Mouse (Mus musculus) v-Abl transformed pro-B cells (cell line): ENCODE data around the gene 1700028K03Rik.

Experiments
- in situ Hi-C, 2 experiments: fragments of 400-800 bp; cut with MboI; formaldehyde crosslinking; loops; one replicate each; pipeline ENCODE4 v1.15.1; 2025; ENCODE audit not compliant: unreplicated experiment in 2 of 2

Gene 1700028K03Rik

DNA sequence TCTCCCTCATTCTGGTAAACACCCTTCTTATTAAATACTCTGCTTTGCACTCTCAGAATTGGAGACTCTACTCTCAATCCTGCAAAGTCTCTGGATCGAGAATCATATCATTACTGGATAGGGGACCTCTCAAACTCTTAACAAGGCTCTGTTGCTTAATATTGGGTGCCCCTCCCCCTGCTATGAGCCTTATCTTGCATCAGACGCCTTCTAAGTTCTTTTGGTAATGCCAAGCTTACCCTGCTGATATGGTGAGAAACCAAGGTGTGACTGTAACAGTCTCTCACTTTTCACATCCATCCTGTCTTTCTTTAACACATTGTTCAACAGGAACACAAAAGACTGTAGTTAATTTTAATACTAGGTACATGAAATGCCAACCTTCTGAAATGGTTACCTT lies 919 bp upstream of the 1700028K03Rik start:
- in situ Hi-C loops = no loop called here

DNA sequence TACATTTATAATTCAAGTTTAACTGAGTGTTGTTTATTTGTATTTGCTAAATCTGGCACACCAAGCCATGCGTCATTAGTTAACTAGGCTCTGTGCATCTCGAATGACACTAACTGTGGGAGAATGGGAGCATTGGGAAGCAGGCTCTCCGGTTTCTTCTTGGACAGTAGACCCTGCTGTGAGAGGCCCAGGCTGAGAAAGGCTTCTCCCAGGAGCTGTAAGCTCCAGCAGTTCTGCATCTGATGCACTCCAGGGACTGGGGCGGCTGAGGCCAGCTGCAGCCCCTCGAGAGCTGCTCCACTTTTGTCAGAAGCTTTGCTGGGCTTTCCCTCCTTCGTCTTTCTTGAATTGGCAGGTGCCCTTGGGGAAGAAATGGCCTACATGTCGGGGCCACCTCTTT lies 7.2 kb downstream of the 1700028K03Rik start:
- in situ Hi-C loops = no loop called here

DNA sequence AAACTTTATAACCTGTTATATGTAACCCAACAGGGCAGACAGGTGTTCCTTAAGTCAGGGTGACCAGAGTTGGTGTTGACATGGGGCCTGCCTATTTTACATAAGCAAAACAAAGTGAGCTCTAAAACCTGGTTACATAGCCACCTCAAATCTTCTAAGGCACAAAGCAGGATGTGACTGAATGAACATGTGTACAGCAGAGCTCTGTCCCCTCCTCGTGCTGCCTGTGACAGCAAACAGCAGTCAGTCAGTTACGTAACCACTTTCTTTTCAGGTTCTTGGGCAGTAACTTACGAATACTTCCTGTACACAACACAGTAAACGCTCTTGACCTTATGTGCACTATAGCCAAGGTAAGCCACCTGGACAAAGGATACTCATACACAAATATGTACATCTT lies 11.4 kb downstream of the 1700028K03Rik start:
- in situ Hi-C loops = no loop called here

DNA sequence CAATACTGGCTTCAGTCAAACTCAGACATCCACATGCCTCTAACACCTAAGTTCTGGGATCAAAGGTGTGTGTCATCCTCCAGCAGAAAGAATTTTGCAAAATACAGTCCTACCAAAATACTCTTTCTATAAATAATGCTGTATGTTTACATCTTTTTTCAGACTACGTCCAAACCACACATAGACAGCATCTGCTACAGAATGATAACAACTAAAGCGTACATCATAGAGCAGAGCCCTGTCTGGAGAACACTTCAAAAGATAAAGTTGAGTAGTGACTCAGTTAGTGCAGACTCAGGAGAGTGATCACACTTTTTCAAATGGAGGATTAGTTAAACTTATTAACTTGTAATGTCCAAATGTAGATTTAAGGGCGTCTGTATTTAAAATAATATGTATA lies 13.4 kb downstream of the 1700028K03Rik start:
- in situ Hi-C loops = no loop called here

DNA sequence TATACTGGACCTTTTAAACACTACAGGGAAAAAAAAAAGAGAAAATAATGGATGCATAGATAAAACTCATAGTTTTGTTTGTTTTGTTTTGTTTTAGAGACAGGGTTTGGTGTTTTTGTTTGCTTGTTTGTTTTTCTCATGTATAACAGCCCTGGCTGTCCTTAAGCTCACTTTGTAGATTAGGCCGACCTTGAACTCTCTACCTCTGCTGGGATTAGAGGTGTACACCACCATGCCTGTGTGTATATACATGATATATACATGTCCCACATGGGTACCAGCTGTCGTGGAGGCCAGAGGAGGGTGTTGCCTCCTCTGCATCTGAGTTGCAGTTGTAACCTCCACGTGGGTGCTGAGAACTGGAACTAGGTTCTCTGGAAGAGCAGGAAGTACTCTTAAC lies 13.9 kb downstream of the 1700028K03Rik start:
- in situ Hi-C loops = no loop called here

DNA sequence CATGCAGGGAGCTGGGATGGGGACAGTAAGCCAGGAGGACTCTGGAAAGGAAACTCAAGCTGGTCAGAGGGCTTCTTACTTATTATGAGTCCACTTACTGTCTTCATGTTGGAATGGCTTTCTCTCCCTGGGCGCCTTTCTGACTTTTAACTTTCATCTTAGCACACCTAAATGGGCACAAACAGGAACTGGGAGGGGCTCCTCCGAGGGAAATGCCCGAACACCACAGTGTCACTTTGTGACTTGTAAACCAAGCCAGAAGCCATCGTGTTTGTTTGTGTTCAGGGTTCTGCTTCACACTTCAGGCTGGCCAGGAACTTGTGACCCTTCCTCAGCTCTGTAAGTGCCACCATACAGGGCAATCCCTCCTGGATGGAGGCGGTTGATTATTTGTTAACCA lies 19.8 kb downstream of the 1700028K03Rik start:
- in situ Hi-C loops = no loop called here

DNA sequence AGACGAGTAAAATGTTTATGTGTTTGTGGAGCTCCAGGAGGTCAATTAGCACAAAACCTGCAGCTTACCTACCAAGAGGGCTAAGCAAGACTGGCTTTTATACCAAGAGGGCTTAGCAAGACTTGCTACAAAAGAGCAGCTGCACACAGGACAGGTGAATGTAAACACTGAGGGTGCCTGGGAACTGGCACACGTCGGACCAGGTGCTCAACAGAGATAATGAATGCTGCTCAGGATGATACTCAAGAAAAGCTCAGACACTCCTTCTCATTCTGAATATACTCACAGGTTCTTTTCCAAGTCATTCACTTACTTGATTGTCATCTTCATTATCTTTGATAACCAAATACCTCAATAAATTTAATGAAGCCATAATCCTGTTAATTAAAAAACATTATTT lies 22.5 kb downstream of the 1700028K03Rik start:
- in situ Hi-C loops = no loop called here

DNA sequence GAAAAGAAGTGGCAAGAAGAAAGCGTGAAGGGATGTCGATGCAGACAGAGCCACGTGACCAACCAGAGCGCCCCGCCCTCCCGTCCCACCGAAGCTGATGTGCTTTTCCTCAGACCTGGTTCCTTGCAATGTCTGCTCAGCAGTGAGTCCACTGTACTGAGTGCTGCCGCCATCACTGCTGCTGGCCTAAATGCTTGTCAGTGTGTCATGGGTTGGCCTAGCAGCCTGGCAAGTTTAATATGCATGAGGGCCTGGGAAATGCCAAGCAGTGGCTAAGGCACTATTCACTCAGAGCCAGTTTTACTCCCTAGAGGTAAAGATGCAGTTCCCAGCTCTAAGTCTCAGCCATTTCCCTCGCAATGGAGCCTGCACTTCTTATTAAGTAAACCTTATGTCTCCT lies 34.6 kb downstream of the 1700028K03Rik start:
- in situ Hi-C loops = no loop called here

DNA sequence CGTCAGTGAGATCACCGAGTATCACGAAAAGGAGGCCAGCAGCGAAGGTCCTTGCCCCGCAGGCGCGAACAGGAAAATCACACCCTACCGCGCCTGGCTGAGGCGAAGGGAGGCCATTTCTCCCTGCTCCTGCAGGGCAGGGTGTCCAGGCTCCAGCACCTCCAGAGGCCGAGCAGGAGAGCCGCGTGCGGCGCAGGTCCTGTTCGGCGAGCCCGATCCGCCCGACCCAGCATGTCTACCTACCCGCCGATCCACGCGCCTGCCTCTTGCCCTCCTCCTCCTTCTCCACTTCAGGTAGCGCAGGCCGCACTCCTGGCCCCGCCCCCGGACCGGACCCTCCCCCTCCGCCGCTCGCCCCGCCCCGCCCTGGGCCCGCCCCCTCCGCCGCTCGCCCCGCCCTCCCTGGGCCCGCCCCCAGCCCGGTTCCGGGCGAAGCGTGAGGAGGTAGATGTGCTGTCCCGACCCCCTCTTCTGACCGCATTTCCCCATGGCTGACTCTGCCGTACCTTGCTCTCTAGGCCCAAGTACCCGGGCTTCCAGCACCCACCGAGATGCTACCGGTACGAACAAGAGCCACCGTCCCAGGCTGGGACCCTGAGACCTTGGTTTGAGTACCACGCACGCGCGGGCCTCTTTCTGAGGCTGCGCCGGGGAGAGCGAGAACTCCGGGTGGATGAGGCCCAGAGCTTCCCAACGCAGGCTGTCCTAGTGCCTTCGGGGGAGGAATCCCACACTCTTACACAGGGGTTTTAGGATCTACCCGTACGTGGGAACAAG lies 63.0 kb downstream of the 1700028K03Rik start, which contains the start of the genes Rpap2 and Glmn:
Gene Rpap2 (plus strand): TSS at position 73 of the 777 bp plus-strand sequence.
Gene Glmn (minus strand): TSS at position 588 of the 777 bp plus-strand sequence.
- in situ Hi-C loops = no loop called here

DNA sequence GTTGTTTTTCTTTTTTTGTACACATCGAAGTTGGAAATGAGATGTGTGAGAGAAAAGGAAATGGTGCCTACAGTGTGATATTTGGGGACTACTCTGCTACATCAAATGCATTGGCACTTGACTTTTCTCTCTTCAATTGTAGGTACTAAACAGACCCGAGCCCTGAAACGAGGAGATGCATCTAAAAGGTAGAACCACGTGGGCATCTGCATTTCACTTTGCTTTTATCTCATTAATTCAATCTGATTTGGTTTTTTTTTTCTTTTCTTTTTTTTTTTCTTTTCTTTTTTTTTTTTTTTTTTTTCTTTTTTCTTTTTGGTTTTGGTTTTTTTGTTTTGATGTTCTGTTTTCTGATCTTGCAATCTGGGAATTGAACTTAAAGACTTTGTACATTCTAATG lies 63.9 kb downstream of the 1700028K03Rik start:
- in situ Hi-C loops = no loop called here
